Mouse (Mus musculus) MEL (cell line): ENCODE data around the gene Hoxa3. TPM values are rescaled to one million over a fixed set of nuclear protein-coding genes. Genes with fewer than 3 reads are reported as not detected.

ENCODE experiments used
- DNase-seq: peaks from one replicate; pipeline ENCODE4 v3.0.0; 2011; ENCODE audit warnings: low read depth, low spot score
- H3K27ac ChIP-seq: 2 replicates; pipeline ENCODE4 v1.5.1; 2012; ENCODE audit warnings: low read depth, mild to moderate bottlenecking, control low read depth, low read length, moderate library complexity; ENCODE audit not compliant: control insufficient read depth
- H3K27me3 ChIP-seq, 2 experiments: fragments of 150-350 bp in 1 of 2; sonication (generic) in 1 of 2; 2 replicates each; pipeline ENCODE4 v1.6.1; 2012; ENCODE audit warnings: low read length in 2 of 2, mild to moderate bottlenecking in 2 of 2, improper control_type of control experiment in 1 of 2, moderate library complexity in 1 of 2; ENCODE audit not compliant: insufficient read depth in 2 of 2, control insufficient read depth in 1 of 2
- H3K36me3 ChIP-seq, 2 experiments: 2 replicates each; pipeline ENCODE4 v1.6.1; 2012 to 2014; ENCODE audit warnings: low read length in 2 of 2, improper control_type of control experiment in 1 of 2, inconsistent platforms in 1 of 2, mild to moderate bottlenecking in 1 of 2; ENCODE audit not compliant: insufficient read depth in 2 of 2, control insufficient read depth in 1 of 2
- H3K4me1 ChIP-seq, 2 experiments: fragments of 150-350 bp in 1 of 2; sonication (generic) in 1 of 2; 2 replicates each; pipeline ENCODE4 v1.6.1; 2012; ENCODE audit warnings: low read length in 2 of 2, improper control_type of control experiment in 1 of 2, mild to moderate bottlenecking in 1 of 2; ENCODE audit not compliant: insufficient read depth in 2 of 2, control insufficient read depth in 1 of 2
- H3K4me3 ChIP-seq, 2 experiments: fragments of 150-350 bp in 1 of 2; sonication (generic) in 1 of 2; 2 replicates each; pipeline ENCODE4 v1.5.1; 2012; ENCODE audit warnings: low read depth in 2 of 2, low read length in 2 of 2, mild to moderate bottlenecking in 2 of 2, moderate library complexity in 2 of 2, control low read depth in 1 of 2, improper control_type of control experiment in 1 of 2; ENCODE audit not compliant: control insufficient read depth in 1 of 2, insufficient read depth in 1 of 2
- H3K79me2 ChIP-seq: 2 replicates; pipeline ENCODE4 v1.6.1; 2012; ENCODE audit warnings: mild to moderate bottlenecking, low read length, moderate library complexity; ENCODE audit not compliant: control insufficient read depth, poor library complexity, insufficient read depth
- H3K9ac ChIP-seq: 2 replicates; pipeline ENCODE4 v1.6.1; 2012; ENCODE audit warnings: low read depth, mild to moderate bottlenecking, control low read depth, low read length, moderate library complexity; ENCODE audit not compliant: control insufficient read depth, poor library complexity, severe bottlenecking
- H3K9me3 ChIP-seq: fragments of 150-350 bp; sonication (generic); replicated peaks from 2 replicates; pipeline ENCODE4 v1.6.1; 2012; ENCODE audit warnings: mild to moderate bottlenecking, low read length, improper control_type of control experiment, moderate library complexity; ENCODE audit not compliant: insufficient read depth
- BHLHE40 ChIP-seq: IDR thresholded peaks from 2 replicates; pipeline ENCODE4 v1.6.1; 2012; ENCODE audit warnings: low read depth, mild to moderate bottlenecking, inconsistent platforms, low read length, improper control_type of control experiment, borderline replicate concordance
- CHD1 ChIP-seq: IDR thresholded peaks from 2 replicates; pipeline ENCODE4 v1.6.1; 2012; ENCODE audit warnings: low read depth, mild to moderate bottlenecking, inconsistent platforms, low read length, improper control_type of control experiment
- CHD2 ChIP-seq: IDR thresholded peaks from 2 replicates; pipeline ENCODE4 v1.6.1; 2011; ENCODE audit warnings: low read length, improper control_type of control experiment
- CTCF ChIP-seq, 3 experiments: IDR thresholded peaks in 2 of 3; conservative IDR thresholded peaks in 1 of 3; 2 replicates each; pipeline ENCODE4 v1.5.1; 2011 to 2012; ENCODE audit warnings: low read length in 3 of 3, low read depth in 2 of 3, mild to moderate bottlenecking in 2 of 3, improper control_type of control experiment in 1 of 3, inconsistent platforms in 1 of 3, mixed read lengths in 1 of 3, moderate library complexity in 1 of 3; ENCODE audit not compliant: control insufficient read depth in 1 of 3, insufficient read depth in 1 of 3, poor library complexity in 1 of 3, severe bottlenecking in 1 of 3
- E2F4 ChIP-seq: IDR thresholded peaks from 2 replicates; pipeline ENCODE4 v1.6.1; 2011; ENCODE audit warnings: low read depth, low read length, improper control_type of control experiment, borderline replicate concordance
- ELF1 ChIP-seq: IDR thresholded peaks from 2 replicates; pipeline ENCODE4 v1.6.1; 2014; ENCODE audit warnings: low read depth, mild to moderate bottlenecking, inconsistent platforms, low read length, improper control_type of control experiment, moderate library complexity
- ETS1 ChIP-seq: IDR thresholded peaks from 2 replicates; pipeline ENCODE4 v1.6.1; 2012; ENCODE audit warnings: low read depth, mild to moderate bottlenecking, inconsistent platforms, low read length, improper control_type of control experiment, moderate library complexity
- JUND ChIP-seq: IDR thresholded peaks from 2 replicates; pipeline ENCODE4 v1.6.1; 2011; ENCODE audit warnings: low read depth, mild to moderate bottlenecking, improper control_type of control experiment, low read length
- KAT2A ChIP-seq: conservative IDR thresholded peaks from 2 replicates; pipeline ENCODE4 v1.6.1; 2012; ENCODE audit warnings: low read depth, low read length, improper control_type of control experiment, inconsistent platforms
- MAFK ChIP-seq: IDR thresholded peaks from 2 replicates; pipeline ENCODE4 v1.6.1; 2011; ENCODE audit warnings: low read depth, mild to moderate bottlenecking, low read length, improper control_type of control experiment, borderline replicate concordance
- MXI1 ChIP-seq: IDR thresholded peaks from 2 replicates; pipeline ENCODE4 v1.6.1; 2011; ENCODE audit warnings: mild to moderate bottlenecking, low read depth, low read length, improper control_type of control experiment
- MYB ChIP-seq: IDR thresholded peaks from 2 replicates; pipeline ENCODE4 v1.6.1; 2011; ENCODE audit warnings: mild to moderate bottlenecking, low read depth, low read length, improper control_type of control experiment
- MYC ChIP-seq: IDR thresholded peaks from 2 replicates; pipeline ENCODE4 v1.6.1; 2011; ENCODE audit warnings: low read depth, mild to moderate bottlenecking, low read length, improper control_type of control experiment, moderate library complexity
- NELFE ChIP-seq: IDR thresholded peaks from 2 replicates; pipeline ENCODE4 v1.6.1; 2011; ENCODE audit warnings: low read depth, low read length, improper control_type of control experiment
- NRF1 ChIP-seq: IDR thresholded peaks from 2 replicates; pipeline ENCODE4 v1.6.1; 2014; ENCODE audit warnings: low read depth, mild to moderate bottlenecking, inconsistent platforms, low read length, improper control_type of control experiment, moderate library complexity; ENCODE audit not compliant: poor library complexity, insufficient read depth, severe bottlenecking
- RCOR1 ChIP-seq: IDR thresholded peaks from 2 replicates; pipeline ENCODE4 v1.6.1; 2012; ENCODE audit warnings: low read depth, mild to moderate bottlenecking, inconsistent platforms, low read length, improper control_type of control experiment
- SIN3A ChIP-seq: IDR thresholded peaks from 2 replicates; pipeline ENCODE4 v1.6.1; 2012; ENCODE audit warnings: low read length, improper control_type of control experiment, inconsistent platforms
- SMC3 ChIP-seq: IDR thresholded peaks from 2 replicates; pipeline ENCODE4 v1.6.1; 2011; ENCODE audit warnings: low read depth, low read length, improper control_type of control experiment
- TAL1 ChIP-seq: IDR thresholded peaks from 2 replicates; pipeline ENCODE4 v1.6.1; 2012; ENCODE audit warnings: mild to moderate bottlenecking, inconsistent platforms, low read length, moderate library complexity, mixed read lengths
- TBP ChIP-seq: IDR thresholded peaks from 2 replicates; pipeline ENCODE4 v1.8.0; 2011; ENCODE audit warnings: low read depth, low read length, improper control_type of control experiment
- TCF12 ChIP-seq: IDR thresholded peaks from 2 replicates; pipeline ENCODE4 v1.6.1; 2014; ENCODE audit warnings: low read depth, mild to moderate bottlenecking, inconsistent platforms, low read length, improper control_type of control experiment, moderate library complexity
- UBTF ChIP-seq: IDR thresholded peaks from 2 replicates; pipeline ENCODE4 v1.6.1; 2012; ENCODE audit warnings: low read depth, mild to moderate bottlenecking, inconsistent platforms, low read length, improper control_type of control experiment, moderate library complexity, borderline replicate concordance; ENCODE audit not compliant: insufficient read depth
- USF2 ChIP-seq, 2 experiments: IDR thresholded peaks; 2 replicates each; pipeline ENCODE4 v1.6.1; 2011 to 2012; ENCODE audit warnings: improper control_type of control experiment in 2 of 2, low read length in 2 of 2, borderline replicate concordance in 1 of 2, inconsistent platforms in 1 of 2, low read depth in 1 of 2, mild to moderate bottlenecking in 1 of 2; ENCODE audit not compliant: insufficient read depth in 1 of 2
- ZNF384 ChIP-seq: IDR thresholded peaks from 2 replicates; pipeline ENCODE4 v1.6.1; 2012; ENCODE audit warnings: low read depth, mild to moderate bottlenecking, inconsistent platforms, low read length, improper control_type of control experiment
- polyA plus RNA-seq, 2 experiments: library from polyadenylated mRNA; stranded (reverse) in 1 of 2; unstranded in 1 of 2; fragments of >175 nt in 1 of 2; fragments of >200 nt in 1 of 2; gene quantifications; 2 replicates each; pipeline versions ENCODE4 v1.2.1 to v1.2.4; 2012; ENCODE audit warnings: low replicate concordance in 2 of 2, low read depth in 1 of 2; ENCODE audit not compliant: insufficient read length in 2 of 2, insufficient read depth in 1 of 2, missing spikeins in 1 of 2
- total RNA-seq: library from RNA; depleted of rRNA; stranded (reverse); fragments of 300-350 nt; gene quantifications from 2 replicates; pipeline ENCODE4 v1.2.3, GENCODE M21; 2012

Gene Hoxa3
- total and polyA plus RNA-seq, 3 experiments = not detected

- DNase-seq = no peak
- H3K9ac ChIP-seq = no peak overlapping the region
- no peak overlapping the region for H3K27ac ChIP-seq
- TF ChIP-seq ELF1 (no peak), MAFK (no peak), UBTF (no peak), TAL1 (no peak), NRF1 (no peak), TCF12 (no peak), MYC (no peak), BHLHE40 (no peak), USF2 (IDR thresholded peaks at IDR 0.05; ENCODE audit: borderline replicate concordance in 1 of 2, insufficient read depth in 1 of 2, low read depth in 1 of 2, low read length in 2 of 2) (no peak), MXI1 (no peak), E2F4 (no peak), JUND (no peak), CHD2 (no peak), SIN3A (no peak), TBP (no peak), RCOR1 (no peak), MYB (no peak), CHD1 (no peak), NELFE (no peak), KAT2A (no peak)
- TF ChIP-seq, all 39 proteins: peak for 0
- Histone ChIP-seq H3K4me3 (no peak overlapping the region), H3K36me3 (no peaks in the 10 kb centered on the region), H3K27me3 (no peaks in the 10 kb centered on the region), H3K4me1 (no peaks in the 10 kb centered on the region), H3K9me3 (no peaks in the 10 kb centered on the region), H3K79me2 (no peaks in the 10 kb centered on the region)
Observed at GRCm38 (mm10) chr6:52241001-52241621, 28.0 kb upstream of the Hoxa3 start.

GRCm38 (mm10) chr6:52240389-52241000, 27.4 kb upstream of the Hoxa3 start, which contains the start of gene Hoxa10:
Hoxa10 (minus strand) TSS chr6:52240854.
- Histone ChIP-seq H3K79me2 (no peaks in the 10 kb centered on the region), H3K27me3 (no peaks in the 10 kb centered on the region), H3K9me3 (no peaks in the 10 kb centered on the region), H3K27ac (no peak within 1 kb of the TSS), H3K4me1 (no peaks in the 10 kb centered on the region), H3K9ac (no peak within 1 kb of the TSS), H3K36me3 (no peaks in the 10 kb centered on the region), H3K4me3 (no peak within 1 kb of the TSS)
- no peak for TF ChIP-seq NRF1
- TF ChIP-seq SMC3 = no peak
- no peak for TF ChIP-seq BHLHE40
- TF ChIP-seq ZNF384 = no peak
- TF ChIP-seq CHD1 = no peak
- no peak for TF ChIP-seq TAL1
- no peak for TF ChIP-seq CTCF (IDR thresholded peaks at IDR 0.05 in 2 of 3, conservative IDR thresholded peaks at IDR 0.05 in 1 of 3; ENCODE audit: control insufficient read depth in 1 of 3, insufficient read depth in 1 of 3, low read depth in 2 of 3, low read length in 3 of 3, poor library complexity in 1 of 3, severe bottlenecking in 1 of 3)
- no peak for TF ChIP-seq ETS1
- no peak for DNase-seq
